Mouse (Mus musculus) NIH3T3 (cell line): ENCODE data around the gene Lsr.
"Not testable (repeated sequence)": the region's sequence is repeated elsewhere in the genome, so short reads cannot be mapped to it uniquely, and the experiment has no call there.

Experiments used
- DNase-seq: peaks from one replicate; pipeline ENCODE4 v3.0.0-alpha.2; 2012; ENCODE audit warnings: low read depth

The Lsr gene

DNA sequence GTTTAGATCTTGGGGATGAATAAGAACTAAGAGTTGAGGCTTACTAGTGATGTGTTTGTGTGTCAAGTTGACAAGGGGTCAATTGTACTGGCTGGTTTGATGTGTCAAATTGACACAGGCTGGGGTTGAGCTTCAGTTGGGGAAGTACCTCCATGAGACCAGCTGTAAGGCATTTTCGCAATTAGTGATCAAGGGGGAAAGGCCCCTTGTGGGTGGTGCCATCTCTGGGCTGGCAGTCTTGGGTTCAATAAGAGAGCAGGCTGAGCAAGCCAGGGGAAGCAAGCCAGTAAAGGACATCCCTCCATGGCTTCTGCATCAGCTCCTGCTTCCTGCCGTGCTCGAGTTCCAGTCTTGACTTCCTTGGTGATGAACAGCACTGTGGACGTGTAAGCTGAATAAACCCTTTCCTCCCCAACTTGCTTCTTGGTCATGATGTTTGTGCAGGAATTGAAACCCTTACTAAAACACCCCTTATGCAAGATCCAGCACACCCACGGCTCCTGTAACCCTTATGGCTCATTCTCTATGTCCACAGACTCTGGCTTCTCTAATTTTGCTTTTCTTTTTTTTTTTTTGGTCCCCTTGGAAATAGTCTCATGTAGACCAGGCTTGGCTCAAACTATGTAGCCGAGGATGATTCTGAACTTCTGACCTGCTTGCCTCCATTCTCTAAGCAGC lies 37.7 kb downstream of the Lsr start:
- not testable (repeated sequence) for DNase-seq

- DNase-seq = not testable (repeated sequence)
Measured at GRCm38 (mm10) chr7:30924581-30924980, 48.7 kb downstream of the Lsr start, which contains the start of gene Hamp2. Gene Hamp2 (minus strand): TSS chr7:30924681.

GRCm38 (mm10) chr7:30924071-30924470 lies 49.2 kb downstream of the Lsr start:
- DNase-seq = no peak

DNA sequence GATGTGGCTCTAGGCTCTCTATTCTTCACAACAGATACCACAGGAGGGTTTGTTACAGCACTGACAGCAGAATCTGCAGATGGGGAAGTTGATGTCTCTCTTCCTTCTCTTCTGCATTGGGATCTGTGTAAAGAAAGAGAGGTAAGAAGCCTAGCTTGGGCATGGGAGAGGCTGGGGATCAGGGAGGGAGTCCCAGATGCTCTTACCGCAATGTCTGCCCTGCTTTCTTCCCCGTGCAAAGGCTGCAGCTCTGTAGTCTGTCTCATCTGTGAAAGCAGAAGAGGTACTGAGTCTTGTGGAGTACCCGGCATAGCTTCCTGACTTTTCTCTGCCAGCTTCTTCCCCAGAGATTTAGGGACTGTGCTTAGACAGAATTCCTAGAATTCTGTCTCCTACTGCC lies 50.8 kb downstream of the Lsr start:
- DNase-seq = not testable (repeated sequence)

- no peak for DNase-seq
Measured at GRCm38 (mm10) chr7:30920217-30920616, 53.0 kb downstream of the Lsr start.

DNA sequence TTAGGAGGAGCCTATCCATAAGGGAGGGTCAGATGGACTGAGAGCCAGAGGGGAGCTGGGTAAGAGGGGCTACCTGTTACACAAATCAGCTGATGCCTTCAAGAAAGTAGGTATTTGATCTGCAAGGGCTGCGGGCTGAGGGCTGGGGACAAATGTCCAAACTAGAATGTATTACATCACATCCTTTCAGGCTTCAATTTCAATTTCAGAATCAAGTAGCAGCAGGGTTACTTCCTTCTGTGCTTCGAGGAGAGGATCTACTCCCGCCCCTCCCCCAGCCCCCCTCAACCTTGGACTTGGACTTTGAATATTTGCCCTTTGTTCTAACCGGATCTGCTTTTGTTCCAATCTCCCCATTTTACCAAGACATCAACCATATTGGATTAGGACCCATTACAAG lies 56.0 kb downstream of the Lsr start:
- no peak for DNase-seq

DNA sequence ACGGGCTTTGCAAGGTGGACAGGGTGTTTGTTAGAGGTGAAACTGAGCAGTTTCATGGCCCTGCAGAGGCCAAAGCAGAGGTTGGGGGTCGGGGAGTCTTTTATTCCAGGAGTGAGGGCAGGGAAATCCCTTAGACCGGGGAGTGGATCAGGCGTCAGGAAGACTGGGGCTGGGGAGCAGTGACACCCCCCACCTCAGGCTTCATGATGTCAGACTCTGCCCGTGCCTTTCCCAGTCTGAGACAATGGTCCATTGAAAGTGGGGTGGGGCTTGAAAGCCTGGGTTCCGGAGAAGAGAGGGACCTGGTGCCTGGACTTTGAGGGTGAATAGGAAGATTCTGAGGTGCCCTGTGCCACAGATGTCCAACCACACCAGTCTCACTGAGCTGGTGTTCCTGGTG lies 56.6 kb downstream of the Lsr start:
- no peak for DNase-seq

DNA sequence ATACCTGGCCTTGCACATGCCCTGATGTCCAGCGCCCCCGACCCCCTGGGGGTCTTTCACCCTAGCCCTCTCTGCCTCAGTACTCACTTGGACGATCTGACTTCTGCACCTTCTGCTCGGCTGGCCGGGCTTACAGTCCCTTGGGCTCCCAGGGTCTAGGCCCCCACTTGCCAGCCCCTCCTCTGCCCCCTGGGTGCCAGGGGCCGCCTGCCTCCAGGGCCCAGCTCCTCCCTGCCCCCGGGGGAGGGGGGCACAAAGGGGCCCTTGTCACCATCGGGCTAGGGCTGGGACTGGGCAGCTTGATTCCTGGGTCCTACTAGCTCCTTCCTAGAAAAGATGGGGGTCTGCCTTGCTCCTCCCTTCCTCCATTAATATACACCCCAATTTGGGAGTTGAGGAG lies 58.5 kb downstream of the Lsr start, which contains the start of gene Mag:
Gene Mag, minus strand, starts transcription at position 142 of the 400 bp plus-strand sequence.
- no peak for DNase-seq

- DNase-seq = no peak
Measured at GRCm38 (mm10) chr7:30909773-30910172, 63.5 kb downstream of the Lsr start.

DNA sequence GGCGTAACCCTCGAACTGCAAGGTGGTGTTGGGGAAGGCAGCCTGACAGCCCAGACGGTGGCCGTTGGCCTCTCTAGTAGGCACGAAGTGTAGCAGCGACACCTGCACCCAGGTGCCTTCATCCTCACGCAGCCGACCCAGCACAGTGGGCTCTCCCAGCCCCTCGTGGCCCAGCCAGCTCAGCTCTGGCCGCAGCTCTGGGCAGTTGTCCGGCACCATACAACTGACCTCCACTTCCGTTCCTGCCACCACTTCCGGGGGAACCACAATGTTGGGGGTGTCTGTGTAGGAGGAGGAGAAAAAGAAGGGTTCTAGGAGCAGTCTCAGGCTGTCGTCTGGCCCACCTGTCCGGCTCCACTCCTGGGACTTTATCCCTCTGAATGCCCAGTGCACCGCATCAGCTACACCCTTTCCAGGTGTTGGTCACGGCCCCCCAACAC lies 64.3 kb downstream of the Lsr start:
- no peak for DNase-seq

DNA sequence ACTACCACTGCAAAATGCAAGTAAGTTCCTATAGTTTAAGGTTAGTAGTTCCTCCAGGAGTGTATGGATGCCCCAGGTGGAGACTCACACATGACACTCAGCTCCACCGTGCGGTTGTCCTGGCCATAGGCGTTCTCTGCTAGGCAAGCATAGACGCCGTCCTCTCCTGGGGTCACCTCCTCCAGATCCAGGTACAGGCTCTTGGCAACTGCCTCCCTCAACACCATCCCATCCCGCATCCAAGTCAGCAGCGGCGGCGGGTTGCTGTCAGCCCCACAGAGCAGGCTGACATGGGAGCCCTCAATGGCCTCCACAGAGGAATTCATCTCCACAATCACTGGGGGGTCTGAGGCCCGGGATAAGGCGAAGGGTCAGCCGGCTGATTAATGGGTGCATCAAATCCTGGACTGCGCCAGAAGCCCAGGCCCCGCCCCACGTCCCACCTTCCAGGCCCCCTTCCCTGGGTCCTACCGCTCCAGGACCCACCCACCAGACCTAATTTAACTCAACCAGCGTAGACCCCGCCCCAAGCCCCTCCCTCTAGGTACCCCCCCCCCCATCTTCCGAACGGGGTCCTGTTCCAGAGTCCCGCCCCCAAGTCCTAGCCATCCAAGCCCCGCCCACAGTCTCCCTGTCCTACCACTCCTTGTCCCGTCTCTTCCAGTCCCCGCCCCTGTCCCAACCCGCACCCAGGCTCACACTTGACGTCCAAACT lies 64.8 kb downstream of the Lsr start:
- no peak for DNase-seq
